Mouse (Mus musculus): Measurements from ENCODE around the gene Cdk12. TPM values are rescaled to one million over a fixed set of nuclear protein-coding genes. Genes with fewer than 3 reads are reported as not detected.

The Cdk12 gene
- total RNA-seq, 2 experiments from 2014 or later = 42.8 to 50.6 TPM

DNA sequence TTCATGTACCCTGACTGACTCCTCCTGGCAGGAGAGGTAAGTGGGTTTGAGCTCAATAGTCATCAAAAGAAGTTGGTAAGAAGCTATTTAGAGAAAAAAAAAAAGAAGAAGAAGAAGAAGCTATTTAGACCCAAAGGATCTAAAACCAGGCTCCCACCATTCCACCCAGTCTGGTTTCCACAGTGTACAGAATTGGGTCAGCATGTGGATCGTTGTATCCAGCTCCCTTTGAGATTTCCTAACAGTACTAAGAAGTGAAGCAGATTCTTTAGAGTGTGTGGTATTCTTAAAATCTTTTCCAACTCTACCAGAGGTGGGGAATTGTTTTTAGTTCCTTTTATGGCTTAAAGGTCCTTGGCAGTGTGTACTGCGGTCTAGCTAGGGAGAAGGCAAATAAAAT, 50.9 kb downstream of the Cdk12 start:
- DNase-seq = no peak

DNA sequence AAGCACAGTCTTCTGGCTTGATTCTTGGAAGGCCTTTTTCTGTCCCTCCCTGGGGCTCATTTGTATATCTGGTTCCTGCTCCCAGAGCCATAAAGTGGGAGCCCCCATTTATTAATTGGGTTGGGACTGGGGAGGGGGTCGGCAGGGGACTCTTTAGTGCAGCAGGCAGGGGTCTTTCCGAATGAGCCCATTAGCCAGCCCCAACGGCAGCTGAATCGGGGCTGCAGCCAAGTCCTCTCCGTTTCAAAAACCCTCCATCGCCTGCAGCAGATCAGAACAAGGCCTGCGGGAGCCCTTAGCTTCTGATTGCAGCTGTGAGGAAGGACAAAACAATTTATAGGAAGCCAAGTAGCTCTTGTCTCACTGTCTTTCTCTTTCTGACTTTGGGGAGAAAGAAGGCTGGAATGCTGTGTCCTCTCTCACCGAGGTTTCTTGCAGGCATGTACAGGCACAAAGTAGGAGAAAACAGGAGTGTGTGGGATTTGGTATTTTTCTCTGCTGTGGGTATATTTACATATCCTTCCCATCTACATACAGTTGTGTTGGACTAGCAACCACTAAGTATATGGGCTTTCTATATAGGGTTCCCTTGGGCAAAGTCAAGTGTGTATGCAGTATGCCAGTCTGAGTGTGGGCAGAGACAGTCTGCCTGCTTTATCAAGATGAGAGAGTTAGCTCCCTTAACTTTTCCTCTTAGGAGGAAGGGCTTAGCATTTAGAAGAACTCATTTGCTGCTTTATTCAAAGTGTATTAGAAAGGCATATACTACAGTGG, 58.0 kb downstream of the Cdk12 start:
- DNase-seq = no peak

DNA sequence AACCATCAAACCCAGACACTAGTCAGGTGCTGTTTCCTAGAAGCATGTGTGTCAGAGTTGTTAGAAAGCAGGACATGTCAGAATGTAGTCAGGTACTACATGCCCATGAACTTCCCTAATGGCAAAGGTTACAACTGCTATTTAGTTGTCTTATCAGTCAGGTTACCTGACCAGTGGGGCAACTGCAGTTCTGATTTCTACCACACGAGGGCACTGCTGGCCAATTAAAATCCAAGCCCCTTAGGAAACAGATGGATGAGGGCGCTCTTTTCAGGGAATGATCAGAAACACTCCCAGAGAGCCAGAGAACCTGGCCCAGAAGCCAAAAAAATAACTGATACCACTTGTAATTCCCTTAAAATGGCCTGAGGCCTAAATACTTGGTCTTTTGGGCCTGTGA, 62.2 kb downstream of the Cdk12 start:
- peak; percentile 77 to 79 for DNase-seq

DNA sequence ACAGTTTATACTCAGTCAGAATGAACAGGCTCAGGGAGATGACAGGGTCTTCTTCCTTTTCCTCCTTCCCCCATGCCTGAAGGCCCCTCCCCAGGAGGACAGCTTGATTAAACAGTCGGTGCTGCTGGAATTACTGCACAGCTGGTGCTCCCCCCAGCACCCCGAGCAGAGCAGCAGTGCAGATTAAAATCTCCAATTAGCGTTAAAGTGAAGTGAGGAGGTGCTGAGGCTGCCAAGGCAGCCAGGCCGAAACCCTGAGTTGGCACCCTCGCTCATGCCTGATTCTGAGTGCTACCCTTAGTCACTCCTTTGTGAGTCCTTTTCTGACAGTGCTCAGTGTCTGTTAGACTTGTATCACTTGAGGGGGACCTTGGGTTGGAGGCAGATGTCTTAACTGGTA, 63.0 kb downstream of the Cdk12 start:
- no peak for DNase-seq

DNA sequence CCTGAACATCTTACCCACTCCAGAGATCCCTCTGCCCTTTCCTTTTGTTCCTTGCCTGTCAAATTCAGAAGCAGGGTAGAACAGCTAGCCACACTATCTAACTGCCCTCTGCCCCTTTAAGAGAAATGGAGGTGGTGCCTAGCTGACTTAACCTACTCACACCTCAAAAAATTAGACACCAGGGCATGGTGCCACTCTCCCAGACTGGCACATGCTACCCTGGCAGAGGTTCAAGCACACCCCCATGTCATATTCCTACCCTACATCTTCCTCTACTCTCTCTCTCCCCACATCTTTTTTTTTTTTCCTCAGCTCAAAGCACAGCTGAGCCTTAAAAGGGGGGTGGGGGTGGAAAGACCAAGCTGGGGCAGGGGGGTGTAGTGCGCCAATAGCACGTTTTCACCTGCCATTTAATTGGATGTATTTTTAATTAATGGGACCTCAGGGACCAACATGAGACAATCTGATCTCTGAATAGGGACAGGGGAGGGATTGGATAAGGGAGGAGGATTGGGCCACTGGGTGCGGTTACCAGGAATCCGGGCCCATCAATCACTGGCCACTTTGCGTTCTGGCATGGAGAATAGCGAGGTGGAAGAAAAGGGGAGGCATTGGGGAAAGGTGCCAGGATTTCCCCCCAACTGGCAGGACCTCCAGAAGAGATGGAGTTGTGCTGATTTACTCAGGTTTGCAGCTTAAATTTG, 64.0 kb downstream of the Cdk12 start:
- no peak for DNase-seq

DNA sequence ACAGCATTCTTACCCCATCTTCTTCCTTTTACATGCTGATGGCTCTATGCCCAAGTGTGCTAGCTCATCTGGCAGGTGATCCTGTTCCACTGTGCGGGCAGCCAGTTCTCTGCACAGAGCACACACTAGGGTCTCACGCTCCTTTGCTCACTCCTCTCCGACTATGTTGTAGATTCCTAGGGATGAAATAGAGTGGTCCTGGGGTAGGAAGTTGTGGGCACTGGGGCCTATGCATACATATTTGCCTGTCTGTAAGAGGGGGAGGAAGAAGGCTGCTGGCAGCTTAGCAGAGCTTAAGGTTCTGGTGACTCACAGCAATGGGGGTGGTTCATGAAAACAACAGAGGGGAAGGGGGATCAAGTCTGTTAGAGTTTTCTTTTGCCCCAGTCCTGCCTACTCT, 67.2 kb downstream of the Cdk12 start:
- no peak for DNase-seq

DNA sequence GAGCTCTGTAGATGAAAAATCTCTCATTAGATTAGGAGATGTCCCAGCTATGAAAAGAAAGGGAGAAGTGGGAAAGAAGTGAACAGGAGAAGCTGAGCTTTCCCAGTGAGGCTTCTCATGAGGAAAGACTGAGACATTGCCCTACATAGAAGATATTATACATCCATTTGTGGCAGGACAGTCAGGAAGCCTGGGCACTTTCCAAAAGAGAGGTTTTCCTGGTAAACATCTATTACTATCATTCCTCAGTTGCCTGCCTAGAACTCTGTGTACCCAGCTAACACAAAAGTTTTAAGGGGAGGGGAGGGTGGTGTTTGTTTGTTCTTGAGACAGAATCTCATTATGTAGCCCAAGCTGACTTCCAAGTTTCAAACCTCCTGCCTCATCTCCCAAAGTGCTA, 67.6 kb downstream of the Cdk12 start:
- DNase-seq = no peak

DNA sequence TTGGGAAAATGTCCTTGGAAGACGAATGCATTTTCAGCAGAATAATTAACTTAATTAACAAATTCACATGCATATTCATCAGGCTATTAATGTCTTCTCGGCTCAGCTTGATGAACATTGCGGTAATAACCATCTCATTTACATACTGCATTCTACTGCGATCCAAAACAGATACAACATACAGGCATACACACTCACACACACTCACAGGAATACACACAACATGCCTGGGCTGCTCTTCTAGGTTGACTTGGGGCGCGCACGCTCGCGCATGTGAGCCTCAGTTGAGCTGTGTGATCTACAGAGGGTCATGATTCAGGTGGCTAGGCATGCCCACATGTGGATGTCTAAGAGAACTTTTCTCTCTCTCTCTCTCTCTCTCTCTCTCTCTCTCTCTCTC, 80.9 kb downstream of the Cdk12 start:
- no peak for DNase-seq

DNA sequence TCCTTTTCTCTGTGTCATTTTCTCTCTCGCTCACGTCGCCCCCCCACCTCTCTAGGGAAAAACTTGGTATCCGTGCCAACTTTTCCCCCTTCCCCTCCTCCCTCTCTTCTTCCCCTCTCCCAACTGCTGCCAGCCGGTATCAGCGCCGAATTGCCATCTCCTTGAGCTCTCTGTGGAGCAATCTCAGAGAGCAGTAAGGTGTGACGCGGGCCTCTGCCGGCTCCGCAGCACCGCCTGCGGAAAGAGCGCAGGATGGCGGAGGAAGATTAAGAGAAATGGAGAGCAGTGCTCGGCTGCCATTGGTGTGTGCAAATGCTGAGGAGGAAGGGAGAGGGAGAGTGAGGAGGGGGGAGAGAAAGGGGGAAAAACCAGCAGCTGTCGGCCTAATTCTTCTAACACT, 81.4 kb downstream of the Cdk12 start:
- peak in 1 of 2 experiments; percentile 22 for DNase-seq

DNA sequence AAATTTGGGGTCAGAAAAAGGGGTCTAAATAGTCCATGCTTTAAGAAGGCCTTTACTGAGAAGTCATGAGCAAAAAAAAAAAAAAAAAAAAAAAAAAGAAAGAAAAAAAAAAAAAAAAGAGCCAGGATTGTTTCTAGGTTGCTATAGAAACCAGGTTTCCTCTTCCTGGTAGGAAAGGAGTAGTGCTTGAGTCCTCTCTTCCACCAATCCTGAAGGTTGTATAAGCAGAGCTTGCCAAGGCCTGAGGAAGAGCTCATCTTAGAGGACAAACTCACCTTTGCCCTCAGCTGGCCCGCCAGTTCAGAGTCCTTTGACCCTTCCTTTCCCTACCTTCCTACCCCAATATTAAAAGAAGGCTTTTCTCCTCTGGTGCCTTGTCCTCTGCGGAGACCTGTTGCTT, 82.5 kb downstream of the Cdk12 start:
- no peak for DNase-seq

DNA sequence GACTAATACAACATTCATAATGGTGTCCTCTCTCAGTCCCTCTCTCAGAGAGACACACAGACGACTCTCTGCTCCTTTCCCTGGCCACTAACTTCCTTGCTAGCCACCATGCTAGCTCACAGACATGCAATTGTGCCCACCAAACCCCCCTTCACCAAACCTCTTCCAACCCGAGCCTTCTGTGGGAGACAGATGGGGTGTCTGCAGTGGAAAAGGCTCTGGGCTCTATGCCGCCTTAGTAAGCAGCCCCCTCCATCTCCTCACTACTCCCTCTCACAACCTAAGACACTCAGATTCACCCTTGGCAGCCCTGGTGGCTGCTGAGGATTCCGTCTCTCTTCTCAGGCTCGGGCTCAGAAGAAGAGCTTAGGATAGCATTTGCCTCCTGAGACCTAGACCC, 84.7 kb downstream of the Cdk12 start:
- DNase-seq = no peak

DNA sequence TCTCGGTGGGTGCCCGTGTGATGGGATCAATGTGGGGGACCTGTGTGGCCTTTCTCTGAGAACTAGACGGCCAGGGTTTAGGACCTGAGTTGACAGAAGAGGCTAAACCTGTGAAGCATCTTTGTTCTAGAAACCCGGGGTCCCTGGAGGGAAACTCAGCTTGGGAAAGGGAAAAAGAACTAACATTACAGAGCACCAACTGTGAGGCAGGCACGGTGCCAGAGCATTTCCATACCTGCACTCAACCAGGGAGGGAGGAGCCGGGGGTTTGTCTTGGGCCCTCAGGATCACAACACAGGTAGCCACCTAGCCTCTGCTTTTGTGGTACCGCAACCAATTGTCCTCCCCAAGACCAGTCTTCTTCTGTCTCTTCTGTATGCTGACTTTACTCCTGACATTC, 85.1 kb downstream of the Cdk12 start:
- no peak for DNase-seq

DNA sequence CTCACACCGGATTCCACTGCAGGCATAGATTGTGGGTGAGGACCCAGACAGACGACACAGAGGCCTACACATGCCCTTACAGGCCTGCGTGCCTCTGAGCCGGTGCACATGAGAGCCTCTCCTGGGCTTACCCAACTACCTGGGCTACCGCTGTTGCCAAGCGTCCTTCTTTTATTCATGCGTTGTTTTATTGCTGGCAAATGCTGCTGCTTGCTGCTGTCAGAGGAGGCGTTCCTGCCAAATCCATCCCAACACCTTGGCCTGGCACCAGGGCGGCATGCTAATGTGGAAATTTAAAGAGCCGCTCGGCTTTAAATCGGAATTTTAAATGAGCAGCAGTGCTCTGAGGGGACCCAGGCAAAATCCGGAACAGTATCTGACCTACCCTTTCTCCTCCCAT, 87.0 kb downstream of the Cdk12 start:
- no peak for DNase-seq

DNA sequence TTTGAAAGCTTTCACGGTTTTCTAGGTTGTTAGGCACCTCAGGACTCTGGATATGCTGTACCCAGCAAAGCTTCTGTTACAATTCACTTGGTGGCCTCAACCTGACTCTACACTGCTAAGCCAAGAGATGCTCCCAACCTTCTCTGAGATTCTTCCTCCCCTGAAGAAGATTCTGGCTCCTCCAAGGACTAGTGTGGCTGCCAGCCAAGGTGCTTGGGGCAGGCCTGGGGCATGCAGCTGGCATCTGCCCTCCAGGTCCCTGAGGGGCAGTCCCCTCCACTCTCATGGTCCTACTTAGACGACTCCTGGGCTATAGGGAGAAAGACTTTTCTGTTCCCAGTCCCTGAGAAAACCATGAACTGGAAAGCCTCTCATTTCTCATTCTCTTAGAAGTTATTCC, 88.0 kb downstream of the Cdk12 start:
- no peak for DNase-seq

DNA sequence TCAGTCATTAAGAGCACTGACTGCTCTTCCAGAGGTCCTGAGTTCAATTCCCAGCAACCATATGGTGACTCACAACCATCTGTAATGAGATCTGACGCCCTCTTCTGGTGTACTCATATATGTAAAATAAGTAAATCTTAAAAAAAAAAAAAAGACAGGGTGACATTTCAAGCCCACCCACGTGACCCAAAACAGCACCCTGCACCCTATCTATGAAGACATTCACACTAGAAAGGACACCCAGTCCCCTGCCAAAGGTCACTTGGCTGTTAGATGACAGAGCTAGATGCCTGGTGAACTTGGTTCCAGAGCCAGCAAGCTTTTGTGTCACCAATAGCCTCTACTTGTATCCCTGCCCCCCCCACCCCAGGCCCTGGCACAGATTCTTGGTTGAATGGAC, 90.2 kb downstream of the Cdk12 start:
- DNase-seq = no peak

DNA sequence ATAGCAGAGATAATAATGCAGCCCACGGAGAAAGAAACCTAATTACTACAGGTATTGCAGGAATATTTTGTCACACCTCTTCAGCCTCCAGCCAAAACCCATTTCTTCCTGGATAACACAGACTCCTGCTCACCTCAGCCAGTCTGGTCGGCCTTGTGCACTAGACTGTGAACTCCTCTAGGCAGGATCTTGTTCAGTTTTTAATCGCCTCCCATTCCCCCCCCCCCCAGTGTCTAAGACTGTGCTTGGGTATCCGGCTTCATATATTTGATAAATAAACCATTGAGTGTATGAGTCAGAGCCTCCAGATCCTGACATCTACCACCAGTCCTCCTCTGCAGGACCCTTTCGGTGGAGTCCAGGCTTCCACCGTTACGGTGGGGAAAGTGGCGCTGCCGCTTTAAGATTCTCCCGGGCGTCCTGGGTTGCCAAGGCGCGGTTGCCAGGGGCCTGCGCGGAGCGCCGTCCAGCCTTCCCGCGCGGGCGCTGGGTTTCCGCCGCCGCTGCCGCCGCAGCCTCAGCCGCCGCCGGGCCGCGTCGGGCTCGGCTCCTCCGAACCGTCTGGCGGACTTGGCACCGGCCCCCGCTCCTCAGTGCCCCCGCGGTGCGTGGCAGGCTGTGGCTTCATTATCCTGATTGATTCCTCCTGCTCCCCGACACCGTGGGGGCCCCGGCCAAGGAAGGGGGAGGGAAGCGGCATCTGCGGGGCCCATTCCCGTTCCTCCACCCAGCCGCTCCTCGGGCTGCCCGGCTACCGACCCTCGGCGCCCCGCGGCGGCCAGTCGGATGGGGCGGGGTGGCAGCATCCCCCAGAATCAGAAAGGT, 91.5 kb downstream of the Cdk12 start:
- peak; percentile 85 to 90 for DNase-seq

DNA sequence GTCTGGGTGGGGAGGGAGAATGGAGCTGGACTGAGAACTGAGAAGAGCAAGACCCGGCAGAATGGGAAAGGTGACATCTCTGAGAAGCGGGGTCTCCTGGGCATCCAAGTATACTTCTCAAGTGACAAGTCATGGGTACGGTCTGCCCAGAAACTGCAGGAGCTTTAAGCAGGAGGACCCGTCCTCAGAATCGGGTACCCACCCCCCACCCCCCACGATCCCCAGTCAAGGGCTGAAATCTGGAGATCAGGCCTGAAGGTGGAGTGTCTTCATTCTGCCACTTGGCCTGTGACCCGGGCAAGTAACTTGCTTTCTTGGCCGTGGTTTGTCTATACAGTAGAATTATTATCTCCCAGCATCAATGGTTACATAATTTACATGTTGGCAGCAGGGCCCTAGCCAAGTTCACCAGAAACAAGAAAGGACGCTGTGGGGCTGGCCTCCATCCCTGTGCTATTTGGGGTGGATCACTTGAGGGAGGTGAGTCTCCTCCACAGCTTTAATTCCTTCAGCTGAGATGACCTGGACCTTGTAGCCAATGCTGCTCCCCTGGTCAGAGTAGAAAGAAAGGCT, 92.2 kb downstream of the Cdk12 start:
- DNase-seq = peak in 1 of 2 experiments; percentile 15

DNA sequence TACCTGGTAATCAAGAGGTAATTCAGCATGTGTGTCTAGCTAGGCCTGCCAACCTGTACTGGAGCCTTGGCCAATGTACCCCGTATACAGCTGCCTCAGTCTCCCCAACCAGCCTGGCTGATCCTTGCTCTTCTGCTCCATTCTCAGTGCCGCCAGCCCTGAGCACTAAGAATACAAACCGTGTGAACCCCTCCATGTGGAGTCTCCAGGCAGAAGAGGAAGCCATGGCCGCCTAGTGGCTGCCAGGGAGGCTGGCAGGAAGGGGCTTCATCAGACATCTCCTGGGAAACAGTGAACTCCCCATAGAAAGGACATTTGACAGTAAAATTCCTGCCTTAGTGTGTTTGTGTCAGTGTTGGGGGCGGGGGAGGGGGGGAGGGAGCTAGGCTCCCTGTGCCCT, 93.4 kb downstream of the Cdk12 start:
- DNase-seq = peak in 1 of 2 experiments; percentile 32

DNA sequence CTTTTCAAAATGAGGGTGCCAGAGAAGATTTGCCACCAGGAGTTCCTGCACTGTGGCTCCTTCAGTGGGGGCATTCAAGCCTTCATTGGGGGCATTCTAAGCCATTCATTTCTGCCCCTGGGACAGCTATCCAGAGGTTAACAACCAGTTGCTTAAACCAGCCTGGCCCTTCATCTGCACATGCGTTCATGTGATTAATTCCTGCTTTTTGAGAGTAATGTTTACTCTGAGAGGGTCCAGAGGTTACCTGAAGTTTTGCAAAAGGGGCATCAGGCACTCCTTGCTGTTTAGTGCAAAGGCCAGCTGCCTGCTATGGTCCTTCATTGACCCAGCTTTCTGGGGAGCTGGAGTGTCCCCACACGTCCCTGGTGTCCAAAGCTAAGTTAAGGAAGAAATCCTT, 94.1 kb downstream of the Cdk12 start:
- DNase-seq = no peak

DNA sequence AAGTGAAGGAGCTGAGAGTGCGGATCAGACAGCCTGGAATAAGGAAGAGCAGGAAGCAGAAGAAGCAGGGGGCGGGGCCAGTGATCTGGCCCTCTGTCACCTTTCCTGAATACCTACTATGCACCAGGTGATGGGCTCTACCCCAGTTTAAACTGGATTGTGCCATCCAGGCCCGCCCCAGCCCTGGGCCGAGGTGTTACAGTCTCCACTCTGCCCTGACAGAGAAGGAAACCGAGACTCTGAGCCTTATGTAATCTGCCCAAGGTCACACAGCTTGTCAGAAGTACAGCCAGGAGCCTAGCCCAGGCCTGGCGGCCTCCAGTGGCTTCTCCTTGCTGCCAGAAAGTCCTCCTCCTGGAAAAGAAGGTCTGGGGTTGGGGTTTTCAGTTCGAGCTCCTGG, 94.9 kb downstream of the Cdk12 start:
- peak; percentile 67 to 78 for DNase-seq

DNA sequence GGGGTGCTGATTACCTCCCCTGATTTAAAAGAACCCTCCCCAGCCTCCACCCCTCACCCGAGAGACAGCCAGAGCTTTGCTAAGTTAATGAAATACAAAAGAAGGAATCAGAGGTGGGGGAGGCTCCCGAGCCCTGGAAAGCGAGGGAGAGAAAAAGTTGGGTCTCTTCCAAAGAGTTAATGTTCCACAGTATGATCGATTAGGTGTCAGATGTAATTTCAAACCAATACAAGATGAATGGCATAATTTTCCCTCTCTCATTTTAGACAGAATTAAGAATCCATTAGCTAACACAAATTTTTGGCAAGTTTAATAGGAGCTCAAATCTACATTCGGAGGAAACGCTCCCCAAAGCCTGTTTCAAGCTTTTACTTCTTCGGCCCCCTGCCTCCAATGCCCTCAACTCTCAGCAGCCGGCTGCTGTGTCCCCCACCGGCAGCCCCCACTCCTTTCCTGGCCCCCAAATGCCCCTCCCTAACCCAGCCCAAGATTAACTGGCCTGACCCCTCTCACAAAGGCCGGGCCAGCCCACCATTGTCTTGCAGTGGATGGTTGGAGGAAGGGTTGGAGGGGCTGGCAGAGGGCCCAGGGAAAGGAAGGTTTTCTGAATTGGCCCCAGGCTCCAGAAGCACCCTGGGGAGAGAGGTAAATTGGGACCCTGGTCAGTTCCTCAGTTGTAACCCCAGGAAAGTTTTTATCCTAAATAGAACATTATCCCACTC, 95.8 kb downstream of the Cdk12 start:
- DNase-seq = peak in 1 of 2 experiments; percentile 44

DNA sequence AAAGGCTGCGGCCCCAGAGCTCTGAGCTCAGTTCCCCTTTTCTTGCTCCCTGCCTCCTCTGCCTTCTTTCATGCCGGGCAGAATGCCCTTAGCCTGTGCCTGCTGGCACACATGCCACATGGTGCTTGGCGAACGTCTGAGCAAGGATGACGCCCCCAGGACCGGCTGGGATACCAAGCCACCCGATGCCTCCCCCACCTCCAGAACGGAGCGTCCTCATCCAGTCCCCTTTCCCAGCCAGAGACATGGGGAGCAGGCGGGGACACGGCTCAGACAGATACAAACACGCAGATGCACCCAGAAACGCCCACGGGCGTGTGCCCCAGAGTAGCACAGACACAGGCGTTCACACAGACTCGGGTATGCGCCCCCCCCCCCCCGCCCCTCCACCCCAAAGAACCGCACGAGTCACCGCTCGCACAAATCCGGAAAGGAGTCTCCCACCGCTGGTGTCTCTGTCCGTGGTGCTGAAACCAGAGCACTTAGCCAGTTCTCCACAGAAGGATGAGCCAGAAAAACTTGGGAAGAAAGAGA, 111.0 kb downstream of the Cdk12 start:
- peak; percentile 75 to 83 for DNase-seq

All from adrenal gland, postnatal 36 days (tissue).